Mouse (Mus musculus) liver, adult 2 months (tissue): ENCODE data around the gene Acmsd. TPM values are rescaled to one million over a fixed set of nuclear protein-coding genes. Genes with fewer than 3 reads are reported as not detected.

Source experiments
- DNase-seq: peaks from one replicate; pipeline ENCODE4 v3.0.0-alpha.2; 2011; ENCODE audit warnings: low read depth, low spot score; ENCODE audit errors: extremely low read depth
- H3K27ac ChIP-seq: fragments of 200-500 bp; replicated peaks from 2 replicates; pipeline ENCODE4 v1.5.1; 2012; ENCODE audit warnings: low read depth, mild to moderate bottlenecking, control low read depth, inconsistent platforms, low read length; ENCODE audit not compliant: insufficient read depth
- H3K27me3 ChIP-seq: fragments of 200-500 bp; 2 replicates; pipeline ENCODE4 v1.6.1; 2012; ENCODE audit warnings: mild to moderate bottlenecking, moderate library complexity, low read length, inconsistent platforms; ENCODE audit not compliant: control insufficient read depth, insufficient read depth
- H3K36me3 ChIP-seq: fragments of 200-500 bp; 2 replicates; pipeline ENCODE4 v1.6.1; 2012; ENCODE audit warnings: low read length, inconsistent platforms; ENCODE audit not compliant: control insufficient read depth, insufficient read depth
- H3K4me1 ChIP-seq: fragments of 200-500 bp; 2 replicates; pipeline ENCODE4 v1.6.1; 2011; ENCODE audit warnings: low read length; ENCODE audit not compliant: control insufficient read depth, insufficient read depth
- H3K4me3 ChIP-seq: fragments of 200-500 bp; 2 replicates; pipeline ENCODE4 v1.5.1; 2011; ENCODE audit warnings: low read depth, mild to moderate bottlenecking, control low read depth, low read length, moderate library complexity; ENCODE audit not compliant: insufficient read depth
- H3K79me2 ChIP-seq: fragments of 200-500 bp; 2 replicates; pipeline ENCODE4 v1.6.1; 2012; ENCODE audit warnings: inconsistent platforms, mild to moderate bottlenecking, low read length, moderate library complexity; ENCODE audit not compliant: control insufficient read depth, insufficient read depth
- H3K9ac ChIP-seq: fragments of 200-500 bp; 2 replicates; pipeline ENCODE4 v1.6.1; 2012; ENCODE audit warnings: low read depth, mild to moderate bottlenecking, control low read depth, inconsistent platforms, low read length
- CTCF ChIP-seq: fragments of 200-500 bp; IDR thresholded peaks from 2 replicates; pipeline ENCODE4 v1.5.1; 2011; ENCODE audit warnings: low read depth, low read length, control low read depth
- POLR2A ChIP-seq: fragments of 200-500 bp; IDR thresholded peaks from 2 replicates; pipeline ENCODE4 v1.6.1; 2011; ENCODE audit warnings: low read length, control low read depth; ENCODE audit not compliant: insufficient read depth; ENCODE audit errors: extremely low read depth
- WGBS: fragments of 180-500 bp; shearing (Covaris S2); methylation state at CpG from one replicate; pipeline ENCODE4 v1.1.7; 2018; 5-methylcytosine and 5-hydroxymethylcytosine counted together
- polyA plus RNA-seq: library from polyadenylated mRNA; depleted of rRNA; stranded (reverse); fragments of >200 nt; gene quantifications from 2 replicates; pipeline ENCODE4 v1.2.3, GENCODE M21; 2012; rRNA removed
- total RNA-seq: library from RNA; depleted of rRNA; stranded (reverse); fragments of >200 nt; gene quantifications from 2 replicates; pipeline ENCODE4 v1.2.3, GENCODE M21; 2014; rRNA removed

Gene Acmsd
- total and polyA plus RNA-seq, 2 experiments, result 5.6 to 19.6 TPM

DNA sequence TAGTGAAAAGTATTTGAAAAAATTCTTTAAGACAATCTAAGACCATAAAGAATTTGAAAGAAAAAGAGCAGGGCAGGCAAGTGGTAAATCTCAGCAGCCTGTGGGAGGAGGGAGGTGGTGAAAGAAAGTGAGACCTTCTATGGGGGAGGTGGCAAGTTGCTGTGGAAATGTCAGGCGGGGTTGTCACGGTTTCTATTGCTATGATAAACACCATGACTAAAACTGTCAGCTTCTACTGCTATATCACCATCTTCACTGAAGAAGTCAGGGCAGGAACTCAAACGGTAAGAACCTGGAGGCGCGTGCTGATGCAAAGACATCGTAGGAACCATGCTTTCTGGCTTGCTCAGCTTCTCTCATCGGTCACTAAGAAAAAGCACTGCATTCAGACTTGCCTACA is 83.7 kb downstream of the Acmsd start:
- Histone ChIP-seq H3K79me2 (no peaks in the 10 kb centered on the region; the same call in 1 of the 2 replicates), H3K4me3 (no peak overlapping the region), H3K27ac (no peak overlapping the region), H3K36me3 (0 out of 2 replicates have a peak, but pooled peaks cover 1% of the 10 kb centered on the region), H3K4me1 (no peaks in the 10 kb centered on the region), H3K27me3 (no peaks in the 10 kb centered on the region), H3K9ac (no peak overlapping the region)
- 74% methylated on average over 7 of the region's 7 CpGs for WGBS
- no peak for DNase-seq
- TF ChIP-seq CTCF (no peak), POLR2A (no peak)

DNA sequence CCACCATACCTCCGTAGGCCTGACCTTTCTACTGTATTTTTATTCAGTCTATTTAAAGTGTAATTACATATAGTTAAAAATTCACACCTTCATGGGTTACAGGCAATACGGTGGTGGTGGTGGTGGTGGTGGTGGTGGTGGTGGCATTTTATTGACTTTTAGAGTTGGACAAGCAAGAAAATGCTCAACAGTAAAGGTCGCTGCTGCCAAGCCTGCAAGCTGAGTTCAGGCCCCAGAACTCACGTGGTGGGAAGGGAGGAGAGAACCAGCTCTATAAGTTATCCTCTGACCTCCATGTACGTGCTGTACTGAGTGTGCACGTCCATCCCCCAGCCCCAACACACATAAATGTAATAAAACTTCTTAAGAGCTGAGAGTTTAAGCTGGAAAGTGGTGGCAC is 87.2 kb downstream of the Acmsd start:
- Histone ChIP-seq H3K9ac (no peak overlapping the region), H3K79me2 (no peaks in the 10 kb centered on the region), H3K4me3 (no peak overlapping the region), H3K27me3 (no peaks in the 10 kb centered on the region), H3K36me3 (no peaks in the 10 kb centered on the region), H3K4me1 (no peaks in the 10 kb centered on the region), H3K27ac (no peak overlapping the region)
- WGBS, result 79% methylated on average over 6 of the region's 6 CpGs
- no peak for DNase-seq
- TF ChIP-seq CTCF, result no peak
- no peak for TF ChIP-seq POLR2A

Other genes with a start within 250 kb of the Acmsd start
- 0.09 and 0.20 TPM in 2 replicates for gene Tmem163, start 49.9 kb upstream of the Acmsd start, total RNA-seq
- 0.17 and 0.35 TPM in 2 replicates for gene Tmem163, start 49.9 kb upstream of the Acmsd start, polyA plus RNA-seq
- 28.8 and 29.9 TPM in 2 replicates for gene Ccnt2, start 44.8 kb downstream of the Acmsd start, total RNA-seq
- gene Ccnt2, start 44.8 kb downstream of the Acmsd start, polyA plus RNA-seq, result 5.3 and 9.4 TPM in 2 replicates
- gene Map3k19, start 125.6 kb downstream of the Acmsd start, total RNA-seq, result 0.07 TPM in 1 of 2 replicates, not detected in the other
- 0.07 TPM in 1 of 2 replicates, not detected in the other for gene Map3k19, start 125.6 kb downstream of the Acmsd start, polyA plus RNA-seq
- gene Rab3gap1, start 139.4 kb downstream of the Acmsd start, total RNA-seq, result 24.0 and 26.0 TPM in 2 replicates
- gene Rab3gap1, start 139.4 kb downstream of the Acmsd start, polyA plus RNA-seq, result 8.0 and 11.9 TPM in 2 replicates